Mouse (Mus musculus): ENCODE data around the gene Dll3.

GRCm38 (mm10) chr7:28328260-28328659 lies 26.2 kb upstream of the Dll3 start:
- TF ChIP-seq CTCF (IDR thresholded peaks at IDR 0.05; ENCODE audit: extremely low read depth, insufficient read length, insufficient replicate concordance, low read depth, low read length) (no peak), POLR2A (IDR thresholded peaks at IDR 0.05; ENCODE audit: low read depth, low read length) (no peak)
